Mouse (Mus musculus) stomach, embryonic 14.5 days (tissue): ENCODE results near the gene Mgat4c. TPM values are rescaled to one million over a fixed set of nuclear protein-coding genes. Genes with fewer than 3 reads are reported as not detected.

Source experiments
- ATAC-seq: fragments of 200-750 bp; cut with Nextera tagmentation; 2 replicates; pipeline ENCODE4 v1.8.0; 2017; ENCODE audit warnings: low read depth, moderate TSS enrichment; ENCODE audit not compliant: insufficient number of reproducible peaks, insufficient read depth, low FRiP score
- H3K27ac ChIP-seq: fragments of 300-500 bp; sonication (generic); 2 replicates; pipeline ENCODE4 v1.5.1; 2014; ENCODE audit warnings: mild to moderate bottlenecking, low read length, moderate library complexity, mixed read lengths
- H3K27me3 ChIP-seq: fragments of 300-500 bp; sonication (generic); 2 replicates; pipeline ENCODE4 v1.6.1; 2014; ENCODE audit warnings: low read length, control low read depth, mixed read lengths; ENCODE audit not compliant: control insufficient read depth, insufficient read depth
- H3K36me3 ChIP-seq: fragments of 300-500 bp; sonication (generic); 2 replicates; pipeline ENCODE4 v1.6.1; 2014; ENCODE audit warnings: mild to moderate bottlenecking, control low read depth, low read length, moderate library complexity, mixed read lengths; ENCODE audit not compliant: control insufficient read depth, insufficient read depth
- H3K4me1 ChIP-seq: fragments of 300-500 bp; sonication (generic); 2 replicates; pipeline ENCODE4 v1.6.1; 2014; ENCODE audit warnings: low read length, control low read depth, mixed read lengths; ENCODE audit not compliant: control insufficient read depth, insufficient read depth
- H3K4me2 ChIP-seq: fragments of 300-500 bp; sonication (generic); replicated peaks from 2 replicates; pipeline ENCODE4 v1.6.1; 2014; ENCODE audit warnings: low read depth, low read length, control low read depth
- H3K4me3 ChIP-seq: fragments of 300-500 bp; sonication (generic); 2 replicates; pipeline ENCODE4 v1.5.1; 2014; ENCODE audit warnings: low read depth, low read length, control low read depth
- H3K9ac ChIP-seq: fragments of 300-500 bp; sonication (generic); replicated peaks from 2 replicates; pipeline ENCODE4 v1.6.1; 2014; ENCODE audit warnings: low read depth, mild to moderate bottlenecking, control low read depth, low read length, moderate library complexity, mixed read lengths
- H3K9me3 ChIP-seq: fragments of 300-500 bp; sonication (generic); 2 replicates; pipeline ENCODE4 v1.6.1; 2016; ENCODE audit warnings: low read depth, low read length, control low read depth; ENCODE audit not compliant: control insufficient read depth
- WGBS: fragments of 180-500 bp; shearing (Covaris S2); extraction: QIAGEN DNeasy Blood & Tissue Kit; methylation state at CpG from one replicate; pipeline ENCODE4 v1.1.7; 2014; 5-methylcytosine and 5-hydroxymethylcytosine counted together
- polyA plus RNA-seq: library from polyadenylated mRNA; unstranded; fragments of >200 nt; fragmentation: Nextera tagmentation; extraction: Ambion mirVana; gene quantifications from 2 replicates; pipeline ENCODE4 v1.2.1, GENCODE M21; 2014

Gene Mgat4c
- 1.4 and 1.6 TPM in 2 replicates for polyA plus RNA-seq

DNA sequence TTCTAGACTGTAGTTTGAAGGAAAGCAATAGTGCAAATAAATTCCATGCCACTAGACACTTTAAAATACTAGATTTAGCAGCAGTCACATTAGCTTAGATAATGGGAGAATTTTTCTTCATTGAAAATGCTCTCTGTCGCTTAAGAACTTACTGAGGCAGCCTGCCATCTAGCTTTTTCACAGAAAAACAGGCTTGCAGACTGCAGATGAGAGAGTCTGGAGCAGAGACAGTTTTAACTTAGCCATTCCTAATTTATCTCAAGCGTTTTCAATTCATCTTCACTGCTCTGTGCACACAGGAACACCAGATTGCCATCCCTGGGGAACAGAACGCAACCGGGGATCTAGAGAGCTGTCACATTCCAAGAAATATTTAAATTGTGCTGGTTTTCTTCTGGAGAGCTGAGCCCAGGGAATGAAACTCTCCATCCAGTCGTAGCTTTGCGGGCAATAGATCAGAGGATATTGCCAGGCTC, at the start of gene Mgat4c:
Mgat4c (plus strand) TSS at position 51 of the 476 bp plus-strand sequence.
- 52% methylated on average over 6 of the region's 6 CpGs for WGBS

DNA sequence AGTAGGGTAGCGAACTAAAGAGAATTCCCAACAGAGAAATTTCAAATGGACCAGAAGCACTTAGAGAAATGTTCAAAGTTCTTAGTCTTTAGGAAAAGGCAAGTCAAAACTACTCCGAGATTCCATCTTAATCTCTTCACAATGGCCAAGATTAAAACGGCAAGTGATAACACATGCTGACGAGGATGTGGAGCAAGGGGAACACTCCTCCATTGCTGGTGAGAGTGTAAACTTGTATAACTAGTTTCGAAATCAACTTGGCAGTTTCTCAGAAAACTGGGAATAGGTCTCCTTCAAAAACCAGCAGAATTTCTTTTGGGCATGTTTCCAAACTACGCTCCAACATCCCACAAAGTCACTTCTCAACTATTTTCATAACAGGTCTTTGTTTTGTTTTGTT, 46.0 kb upstream of the Mgat4c start:
- no peak overlapping the region for H3K4me3 ChIP-seq
- WGBS = 81% methylated on average over 6 of the region's 6 CpGs
- no peaks in the 10 kb centered on the region for H3K36me3 ChIP-seq
- no peak overlapping the region for H3K4me2 ChIP-seq
- H3K9me3 ChIP-seq = no peaks in the 10 kb centered on the region
- H3K4me1 ChIP-seq = no peaks in the 10 kb centered on the region
- no peak for ATAC-seq
- H3K27me3 ChIP-seq = no peaks in the 10 kb centered on the region
- no peak overlapping the region for H3K27ac ChIP-seq
- H3K9ac ChIP-seq = no peak overlapping the region

More for the DNA sequence above, at the start of gene Mgat4c:
- Histone ChIP-seq H3K9ac (no peak within 1 kb of the TSS), H3K4me1 (no peaks in the 10 kb centered on the region), H3K4me3 (no peak within 1 kb of the TSS), H3K36me3 (no peaks in the 10 kb centered on the region), H3K9me3 (no peaks in the 10 kb centered on the region), H3K27ac (no peak within 1 kb of the TSS), H3K27me3 (no peaks in the 10 kb centered on the region), H3K4me2 (no peak within 1 kb of the TSS)
- no peak for ATAC-seq

DNA sequence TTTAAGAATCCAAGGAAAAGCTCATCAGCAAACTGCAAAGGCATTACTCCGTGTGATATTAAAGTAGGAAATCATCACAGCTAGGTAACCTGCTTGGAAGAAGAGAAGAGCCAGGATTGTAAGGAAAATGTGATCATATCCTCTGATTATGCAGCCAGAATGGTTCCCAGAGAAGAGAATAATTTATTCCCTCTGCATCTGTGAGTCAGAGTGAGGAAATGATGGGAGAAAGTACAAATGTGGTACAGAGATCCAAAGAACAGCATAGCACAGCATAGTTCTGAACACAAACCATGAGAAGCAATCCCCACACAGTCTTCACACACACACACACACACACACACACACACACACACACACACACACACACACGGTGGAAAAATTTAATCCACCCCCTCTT, 40.2 kb upstream of the Mgat4c start:
- no peak overlapping the region for H3K27ac ChIP-seq
- H3K4me2 ChIP-seq = no peak overlapping the region
- no peak for ATAC-seq
- no peaks in the 10 kb centered on the region for H3K36me3 ChIP-seq
- no peak overlapping the region for H3K4me3 ChIP-seq
- H3K4me1 ChIP-seq = no peaks in the 10 kb centered on the region
- no peak overlapping the region for H3K9ac ChIP-seq
- no peaks in the 10 kb centered on the region for H3K9me3 ChIP-seq
- H3K27me3 ChIP-seq = no peaks in the 10 kb centered on the region
- WGBS = 81% methylated on average over 2 of the region's 2 CpGs

DNA sequence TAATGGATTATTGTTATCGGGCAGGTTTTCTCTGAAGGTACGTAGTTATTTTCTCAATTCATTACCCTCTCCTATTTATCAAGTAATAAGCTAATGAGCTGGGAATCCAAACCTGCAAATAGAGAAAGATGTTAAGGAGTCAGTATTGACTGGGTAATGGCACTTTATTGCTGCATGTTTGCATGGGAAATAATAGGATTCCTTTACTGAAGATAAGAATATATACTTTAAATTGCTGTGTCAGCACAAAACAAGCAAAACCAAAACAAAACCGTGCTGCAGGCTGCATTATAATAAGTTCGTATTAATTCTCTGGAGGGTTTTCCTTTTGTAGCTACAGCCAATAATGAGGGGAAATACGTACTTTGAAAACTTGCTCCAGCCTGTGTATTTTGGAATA, 627 bp downstream of the Mgat4c start:
- Histone ChIP-seq H3K27ac (no peak overlapping the region), H3K4me2 (no peak overlapping the region), H3K9ac (no peak overlapping the region), H3K4me3 (no peak overlapping the region), H3K36me3 (no peaks in the 10 kb centered on the region), H3K9me3 (no peaks in the 10 kb centered on the region), H3K4me1 (no peaks in the 10 kb centered on the region), H3K27me3 (no peaks in the 10 kb centered on the region)
- no peak for ATAC-seq
- 74% methylated on average over 5 of the region's 5 CpGs for WGBS

DNA sequence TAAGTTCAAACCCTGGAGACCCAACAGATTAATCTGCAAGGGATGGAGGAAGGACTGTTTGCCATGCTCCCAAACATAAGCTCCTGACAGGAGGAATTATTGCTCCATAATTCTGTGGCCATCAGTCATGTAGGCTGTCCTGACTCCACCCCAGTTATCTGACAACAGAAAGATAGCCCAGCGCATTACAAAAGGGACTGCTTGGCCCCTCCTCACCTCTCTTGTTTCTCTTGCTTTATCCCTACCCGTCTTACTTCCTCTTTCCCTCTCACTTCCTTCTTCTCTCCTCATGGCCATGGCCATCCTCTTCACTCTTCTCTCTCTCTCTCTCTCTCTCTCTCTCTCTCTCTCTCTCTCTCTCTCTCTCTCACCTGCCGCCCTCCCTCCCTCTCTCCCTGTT, 80.5 kb downstream of the Mgat4c start:
- no peaks in the 10 kb centered on the region for H3K36me3 ChIP-seq
- H3K27me3 ChIP-seq = no peaks in the 10 kb centered on the region
- WGBS = 64% methylated on average over 3 of the region's 3 CpGs
- H3K27ac ChIP-seq = no peak overlapping the region
- H3K4me2 ChIP-seq = no peak overlapping the region
- no peaks in the 10 kb centered on the region for H3K9me3 ChIP-seq
- no peak overlapping the region for H3K9ac ChIP-seq
- H3K4me1 ChIP-seq = no peaks in the 10 kb centered on the region
- H3K4me3 ChIP-seq = no peak overlapping the region
- ATAC-seq = no peak

DNA sequence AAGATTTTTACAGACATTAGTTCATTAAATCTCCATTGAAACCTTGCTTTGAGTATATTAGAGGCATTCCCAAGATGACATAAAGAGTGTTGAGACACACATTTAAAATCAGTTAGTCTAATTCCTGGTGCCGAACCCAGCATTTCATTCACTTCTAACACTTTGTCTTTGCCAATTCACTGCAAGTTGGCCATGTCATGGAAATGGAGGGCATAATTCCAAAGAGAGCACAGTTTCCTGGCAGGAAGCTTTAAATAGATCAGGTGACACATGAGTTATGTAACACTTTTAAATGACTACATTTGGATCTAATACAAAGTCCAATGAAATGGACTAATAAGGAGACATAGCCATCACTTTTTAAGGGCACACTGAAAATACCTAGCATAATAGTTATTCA, 89.4 kb downstream of the Mgat4c start:
- no peaks in the 10 kb centered on the region for H3K27me3 ChIP-seq
- no peak overlapping the region for H3K4me2 ChIP-seq
- ATAC-seq = no peak
- H3K4me1 ChIP-seq = no peaks in the 10 kb centered on the region
- no peak overlapping the region for H3K9ac ChIP-seq
- H3K36me3 ChIP-seq = no peaks in the 10 kb centered on the region
- H3K9me3 ChIP-seq = no peaks in the 10 kb centered on the region
- H3K27ac ChIP-seq = no peak overlapping the region
- H3K4me3 ChIP-seq = no peak overlapping the region
- 91% methylated on average over 1 of the region's 1 CpGs for WGBS

DNA sequence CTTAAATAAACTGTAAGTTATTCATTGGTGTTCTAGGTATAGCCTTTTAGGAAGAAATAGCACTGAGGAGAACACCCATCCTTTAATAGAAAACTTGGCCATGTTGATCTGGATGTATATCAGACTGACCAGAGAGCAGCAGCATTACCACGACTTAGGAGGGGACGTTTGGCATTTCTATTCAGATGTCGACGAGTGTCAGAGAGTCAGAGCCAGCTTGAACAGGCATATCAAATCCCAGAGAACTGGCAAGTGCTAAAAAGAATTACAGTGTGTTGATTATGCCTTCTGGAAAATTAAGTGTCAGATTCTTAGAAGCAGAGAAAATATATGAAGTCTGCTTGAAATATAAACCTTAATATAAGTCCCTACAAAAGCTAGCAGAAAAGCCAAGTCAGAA, 89.9 kb downstream of the Mgat4c start:
- no peak overlapping the region for H3K9ac ChIP-seq
- H3K4me3 ChIP-seq = no peak overlapping the region
- H3K36me3 ChIP-seq = no peaks in the 10 kb centered on the region
- no peak for ATAC-seq
- H3K9me3 ChIP-seq = no peaks in the 10 kb centered on the region
- H3K4me1 ChIP-seq = no peaks in the 10 kb centered on the region
- whole genome bisulfite sequencing = 75% methylated on average over 4 of the region's 4 CpGs
- H3K27me3 ChIP-seq = no peaks in the 10 kb centered on the region
- no peak overlapping the region for H3K27ac ChIP-seq
- no peak overlapping the region for H3K4me2 ChIP-seq

DNA sequence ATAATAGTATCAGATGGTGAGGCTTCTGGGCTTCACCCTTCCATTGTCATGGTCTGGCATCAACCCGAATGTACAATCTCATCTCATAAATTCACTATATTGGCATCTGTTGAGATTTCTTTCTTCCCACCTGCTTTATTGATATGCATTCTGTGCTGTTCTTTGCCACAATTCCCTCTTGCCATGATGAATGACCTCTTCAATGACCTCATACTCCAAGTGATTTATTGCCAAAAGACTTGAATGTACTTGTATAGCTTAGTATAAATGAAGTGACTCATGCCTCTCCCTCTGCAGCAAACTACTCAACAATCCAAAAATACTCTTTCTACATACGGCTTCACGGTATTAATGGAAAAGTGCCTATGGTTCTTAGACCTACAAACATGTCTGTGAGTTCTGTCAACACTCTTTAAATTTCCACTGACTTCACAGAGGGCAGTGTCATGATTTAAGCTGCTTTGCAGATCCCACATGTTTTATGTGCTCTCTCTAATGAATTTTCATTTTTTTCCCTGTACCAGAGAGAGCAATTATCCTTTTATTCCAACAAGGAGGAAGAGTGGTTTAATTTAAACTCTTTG, 102.0 kb downstream of the Mgat4c start:
- Histone ChIP-seq H3K27me3 (no peaks in the 10 kb centered on the region), H3K4me3 (no peak overlapping the region), H3K36me3 (no peaks in the 10 kb centered on the region), H3K27ac (no peak overlapping the region), H3K4me2 (no peak overlapping the region), H3K4me1 (no peaks in the 10 kb centered on the region), H3K9ac (no peak overlapping the region), H3K9me3 (no peaks in the 10 kb centered on the region)
- no peak for ATAC-seq
- WGBS = 55% methylated on average over 3 of the region's 3 CpGs

DNA sequence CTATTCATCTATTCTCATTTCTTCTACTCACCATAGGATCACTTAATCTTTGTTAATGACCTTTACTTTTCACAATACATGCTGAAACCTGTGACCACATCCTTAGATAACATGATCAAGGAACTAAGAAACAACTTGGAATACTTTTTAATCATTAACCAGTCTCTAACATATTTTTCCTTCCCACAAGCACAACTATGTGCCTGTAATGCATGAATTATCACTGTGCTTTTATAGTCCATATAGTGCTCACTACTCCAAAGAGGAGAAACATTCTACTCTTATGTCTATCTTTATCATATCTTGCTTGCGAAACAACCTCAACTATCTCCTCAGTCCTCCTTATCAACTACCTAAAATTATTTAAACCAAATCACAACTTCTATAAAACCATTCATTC, 114.2 kb downstream of the Mgat4c start:
- H3K4me2 ChIP-seq = no peak overlapping the region
- H3K36me3 ChIP-seq = no peaks in the 10 kb centered on the region
- H3K27ac ChIP-seq = no peak overlapping the region
- H3K4me1 ChIP-seq = no peaks in the 10 kb centered on the region
- no peak for ATAC-seq
- H3K9ac ChIP-seq = no peak overlapping the region
- no peaks in the 10 kb centered on the region for H3K27me3 ChIP-seq
- 88% methylated on average over 1 of the region's 1 CpGs for WGBS
- H3K9me3 ChIP-seq = no peaks in the 10 kb centered on the region; the same call in 1 of the 2 replicates
- no peak overlapping the region for H3K4me3 ChIP-seq
